Mouse (Mus musculus) cerebellum, postnatal 25 days (tissue): ENCODE measurements at regions not wholly inside any gene's neighbourhood (a gene's known extent, or its start where the extent isn't known, plus 50 kb on each side); places are given as distances from the start of the nearest gene placed in this dataset.
A peak's percentile ranks its signal among the peaks of the same experiment; 100 is the strongest.

ENCODE experiments used
- DNase-seq, 2 experiments: peaks; one replicate each; pipeline ENCODE4 v3.0.0; 2021; ENCODE audit warnings: mixed read lengths in 2 of 2

GRCm38 (mm10) chr6:53143846-53144584 is 75.6 kb upstream of the Jazf1 start:
- DNase-seq: peak; percentile 60 to 73

DNA sequence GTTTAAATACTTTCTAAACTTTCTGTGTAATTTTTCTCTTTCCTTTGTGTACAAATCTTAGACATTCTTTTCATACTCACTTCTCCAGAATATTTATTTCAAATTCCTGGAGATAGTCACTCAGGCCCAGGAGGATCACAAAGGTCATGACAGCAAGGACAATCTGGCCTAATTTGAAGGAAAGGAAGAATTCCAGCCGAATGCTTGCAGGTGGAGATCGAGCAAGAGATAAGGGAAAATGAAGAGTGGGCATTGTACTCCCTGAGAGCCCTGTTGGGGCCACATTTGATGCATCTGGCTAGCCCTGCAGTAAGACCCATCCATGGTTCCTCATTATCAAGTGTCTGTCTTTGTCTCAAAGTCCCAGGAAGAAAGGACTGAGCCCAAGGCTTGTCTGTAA is 66.0 kb upstream of the Jazf1 start:
- DNase-seq: no peak

GRCm38 (mm10) chr6:53130717-53131330 is 62.4 kb upstream of the Jazf1 start:
- no peak for DNase-seq

- DNase-seq: no peak
Observed at GRCm38 (mm10) chr6:53126776-53127175, 58.3 kb upstream of the Jazf1 start.

DNA sequence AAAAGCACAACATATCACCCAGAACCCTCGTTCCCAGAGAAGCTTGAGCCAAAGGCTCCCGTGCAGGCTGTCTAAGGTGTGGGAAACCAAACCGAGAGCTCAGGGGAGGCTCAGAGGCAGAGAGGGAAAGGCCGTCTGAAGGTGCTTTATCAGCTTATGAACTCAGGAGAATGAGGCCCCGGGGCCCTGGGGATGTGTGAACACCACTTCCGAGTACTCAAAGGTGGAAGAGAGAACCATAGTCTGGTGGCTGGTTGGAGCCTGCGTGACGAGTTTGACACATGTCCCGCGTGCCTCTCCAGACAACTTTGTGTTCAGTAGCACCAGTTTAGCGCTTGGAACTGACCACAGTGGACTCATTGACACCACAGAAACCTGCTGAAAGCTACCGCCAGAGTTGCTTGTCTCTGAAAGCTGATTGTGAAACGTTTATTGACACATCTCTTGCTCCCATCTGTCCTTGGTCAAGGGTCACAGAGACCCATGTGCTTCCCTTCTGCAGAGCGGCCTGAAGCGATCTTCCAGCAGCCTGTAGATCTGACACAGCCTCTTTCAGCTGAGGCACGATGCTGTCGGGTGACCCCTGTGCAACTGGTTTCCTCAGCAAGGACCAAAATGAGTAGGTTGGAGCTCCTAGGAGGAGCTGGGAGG is 56.5 kb upstream of the Jazf1 start:
- DNase-seq: no peak

- DNase-seq: no peak
Observed at GRCm38 (mm10) chr6:53120385-53120784, 52.0 kb upstream of the Jazf1 start.
